Mouse (Mus musculus) megakaryocyte-erythroid progenitor cell, adult 5-6 weeks (primary cell): ENCODE measurements around the gene Kcnip1. TPM values are rescaled to one million over a fixed set of nuclear protein-coding genes. Genes with fewer than 3 reads are reported as not detected.
A peak's percentile ranks its signal among the peaks of the same experiment; 100 is the strongest.

Source experiments
- ATAC-seq: replicated peaks from 2 replicates; pipeline ENCODE4 v1.8.0; 2016; ENCODE audit warnings: mild to moderate bottlenecking, inconsistent platforms; ENCODE audit not compliant: severe bottlenecking, poor library complexity, low FRiP score, low TSS enrichment
- total RNA-seq, 2 experiments: library from RNA; stranded (forward) in 1 of 2; stranded (reverse) in 1 of 2; fragments of 200-1000, 215-1000 nt in 1 of 2; fragments of >200 nt in 1 of 2; fragmentation: Nextera tagmentation in 1 of 2; gene quantifications; 2 replicates each; pipeline ENCODE4 v1.2.3; 2014 to 2017

Kcnip1 gene
- total RNA-seq, 2 experiments from 2014 or later: not detected

GRCm38 (mm10) chr11:33944786-33945328 is 48.1 kb downstream of the Kcnip1 start:
- peak; percentile 79 for ATAC-seq

- ATAC-seq: no peak
Observed at GRCm38 (mm10) chr11:33944067-33944785, 48.7 kb downstream of the Kcnip1 start.

- ATAC-seq: no peak
Observed at GRCm38 (mm10) chr11:33943565-33943964, 49.4 kb downstream of the Kcnip1 start.

GRCm38 (mm10) chr11:33939456-33940113 is 53.4 kb downstream of the Kcnip1 start:
- ATAC-seq: no peak

GRCm38 (mm10) chr11:33938561-33939274 is 54.2 kb downstream of the Kcnip1 start:
- peak; percentile 86 for ATAC-seq

GRCm38 (mm10) chr11:33937641-33938040 is 55.3 kb downstream of the Kcnip1 start:
- ATAC-seq: no peak

GRCm38 (mm10) chr11:33934286-33934685 is 58.7 kb downstream of the Kcnip1 start:
- ATAC-seq: no peak

GRCm38 (mm10) chr11:33932386-33933111 is 60.4 kb downstream of the Kcnip1 start:
- peak; percentile 16; the same call in 1 of the 2 replicates for ATAC-seq

- ATAC-seq: no peak; the same call in 1 of the 2 replicates
Observed at GRCm38 (mm10) chr11:33931836-33932385, 61.0 kb downstream of the Kcnip1 start.

GRCm38 (mm10) chr11:33929412-33929811 is 63.5 kb downstream of the Kcnip1 start:
- ATAC-seq: no peak

- peak; percentile 63 for ATAC-seq
Observed at GRCm38 (mm10) chr11:33928658-33929057, 64.3 kb downstream of the Kcnip1 start.

GRCm38 (mm10) chr11:33927836-33928235 is 65.1 kb downstream of the Kcnip1 start:
- no peak for ATAC-seq

GRCm38 (mm10) chr11:33927321-33927720 is 65.6 kb downstream of the Kcnip1 start:
- no peak for ATAC-seq

GRCm38 (mm10) chr11:33926551-33926950 is 66.4 kb downstream of the Kcnip1 start:
- ATAC-seq: no peak

- ATAC-seq: no peak
Observed at GRCm38 (mm10) chr11:33925778-33926177, 67.2 kb downstream of the Kcnip1 start.

GRCm38 (mm10) chr11:33923031-33923430 is 69.9 kb downstream of the Kcnip1 start:
- no peak for ATAC-seq

GRCm38 (mm10) chr11:33921451-33921850 is 71.5 kb downstream of the Kcnip1 start:
- ATAC-seq: no peak

- ATAC-seq: no peak
Observed at GRCm38 (mm10) chr11:33919826-33920225, 73.1 kb downstream of the Kcnip1 start.

GRCm38 (mm10) chr11:33918424-33918823 is 74.5 kb downstream of the Kcnip1 start:
- no peak for ATAC-seq
